Mouse (Mus musculus) spleen, adult 2 months (tissue): ENCODE measurements around the gene Spsb1.

Experiments
- CTCF ChIP-seq: fragments of 200-500 bp; IDR thresholded peaks from 2 replicates; pipeline ENCODE4 v1.5.1; 2011; ENCODE audit warnings: mild to moderate bottlenecking, inconsistent platforms; ENCODE audit not compliant: insufficient read depth, insufficient read length, insufficient replicate concordance; ENCODE audit errors: extremely low read depth
- POLR2A ChIP-seq: fragments of 200-500 bp; IDR thresholded peaks from 2 replicates; pipeline ENCODE4 v1.6.1; 2011; ENCODE audit warnings: low read depth, low read length, inconsistent platforms

DNA sequence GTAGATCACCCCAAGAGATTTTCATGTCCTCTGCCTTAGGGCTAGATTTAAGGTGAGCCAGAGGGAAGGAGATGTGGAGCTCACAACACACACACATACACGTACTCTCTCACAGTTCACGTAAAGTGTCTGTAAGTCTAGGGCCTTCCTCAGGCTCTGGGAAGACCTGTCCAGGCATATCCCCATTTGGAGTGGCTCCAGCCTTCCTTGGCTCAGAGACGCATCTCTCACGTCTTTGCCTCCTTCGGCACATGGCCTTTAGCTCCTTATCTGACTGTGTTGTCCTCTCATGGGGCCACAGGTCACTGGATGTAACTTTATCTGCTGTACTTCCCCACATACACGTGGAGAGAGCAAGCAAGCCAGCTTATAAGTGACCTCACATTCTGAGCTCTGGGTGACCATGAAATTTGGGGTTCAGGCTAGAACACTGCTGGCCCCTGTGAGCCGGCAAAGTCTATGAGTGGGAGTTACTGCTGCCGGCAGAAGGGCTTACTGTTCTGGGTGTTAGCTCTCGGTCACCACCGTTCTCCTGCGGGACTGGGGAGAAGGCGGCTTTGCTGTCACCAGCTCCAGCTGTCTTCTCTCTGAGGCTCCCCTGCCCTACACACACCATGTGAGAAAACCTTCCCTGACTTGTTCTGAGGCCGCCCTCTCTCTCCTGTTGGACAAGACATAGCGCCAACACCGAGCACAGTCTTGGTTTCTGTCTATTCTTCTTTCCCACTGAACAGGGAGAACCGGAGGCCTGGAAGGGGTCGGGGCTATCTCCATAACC lies 72.5 kb downstream of the Spsb1 start:
- no peak for TF ChIP-seq CTCF
- TF ChIP-seq POLR2A = no peak
